Mouse (Mus musculus): ENCODE data around the gene Ankmy1. TPM values are rescaled to one million over a fixed set of nuclear protein-coding genes. Genes with fewer than 3 reads are reported as not detected.

Ankmy1 gene
- polyA plus RNA-seq, 1 experiment from 2014 or later: 0.04 TPM

DNA sequence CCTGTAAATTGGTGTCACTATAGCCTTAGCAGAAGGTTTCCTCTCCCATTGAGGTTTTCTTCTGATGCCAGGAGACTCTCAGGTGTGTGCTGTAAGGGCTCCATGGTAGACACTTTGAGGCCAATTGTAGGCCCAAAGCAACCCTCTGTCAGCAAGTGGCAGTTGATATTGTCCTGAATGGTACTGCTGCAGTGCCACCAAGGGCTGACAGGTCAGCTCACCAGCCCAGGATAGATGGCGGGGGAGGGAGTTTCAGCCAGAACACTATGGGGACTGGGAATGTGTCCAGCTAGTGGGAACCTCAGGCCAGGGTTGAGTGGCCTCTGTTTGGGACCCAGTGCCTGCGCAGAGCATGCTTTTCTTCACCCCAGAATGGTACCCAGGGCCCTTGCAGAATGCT lies 50.3 kb downstream of the Ankmy1 start:
- WGBS (ENCODE audit: insufficient replicate concordance): 76% methylated on average over 2 of the region's 2 CpGs
- Histone ChIP-seq H3K9me3 (replicated peaks) (no peaks in the 10 kb centered on the region), H3K36me3 (0 out of 2 replicates have a peak, but pooled peaks cover under 1% of the 10 kb centered on the region), H3K27ac (no peak overlapping the region), H3K9ac (no peak overlapping the region), H3K27me3 (replicated peaks) (peaks cover 33% of the 10 kb centered on the region), H3K4me2 (no peak overlapping the region), H3K4me1 (0 out of 2 replicates have a peak, but pooled peaks cover 22% of the 10 kb centered on the region), H3K4me3 (no peak overlapping the region)
- no peak for ATAC-seq

DNA sequence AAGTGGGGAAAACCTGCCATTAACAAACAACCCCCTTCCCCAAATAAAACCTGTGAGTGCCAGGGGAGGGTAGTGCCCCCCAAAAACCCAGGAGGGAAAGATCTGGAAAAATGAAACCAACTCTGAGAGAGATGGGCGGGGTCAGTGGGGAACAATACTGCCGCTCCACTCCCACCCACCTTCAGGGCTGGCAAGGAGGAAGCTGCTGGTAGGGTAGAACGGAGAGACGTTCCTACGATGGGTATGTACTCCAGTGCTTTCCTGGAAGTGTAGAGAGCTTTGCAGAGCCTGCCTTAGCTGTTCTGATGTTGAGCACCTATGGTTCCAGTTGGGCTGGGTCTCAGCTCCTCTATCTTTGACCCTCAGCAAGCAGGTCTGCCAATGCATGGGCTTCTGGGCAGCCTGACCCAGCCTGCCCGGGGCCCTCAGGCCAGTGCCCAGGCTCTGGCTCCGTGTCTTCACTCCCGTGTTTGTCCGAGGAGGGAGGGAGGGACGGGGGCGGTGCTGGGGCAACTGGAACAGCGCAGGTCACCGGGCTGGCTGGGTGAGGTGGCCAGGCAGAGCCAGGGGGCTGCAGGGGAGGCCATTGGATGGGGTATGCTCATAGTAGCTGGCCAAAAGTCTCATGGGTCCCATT lies 52.6 kb downstream of the Ankmy1 start:
- Histone ChIP-seq H3K27ac (no peak overlapping the region), H3K4me3 (no peak overlapping the region), H3K4me1 (0 out of 2 replicates have a peak, but pooled peaks cover 22% of the 10 kb centered on the region), H3K9me3 (replicated peaks) (no peaks in the 10 kb centered on the region), H3K36me3 (no peaks in the 10 kb centered on the region), H3K9ac (no peak overlapping the region), H3K4me2 (no peak overlapping the region), H3K27me3 (replicated peaks) (peaks cover 41% of the 10 kb centered on the region)
- ATAC-seq: no peak
- WGBS (ENCODE audit: insufficient replicate concordance): 36% methylated on average over 13 of the region's 13 CpGs

DNA sequence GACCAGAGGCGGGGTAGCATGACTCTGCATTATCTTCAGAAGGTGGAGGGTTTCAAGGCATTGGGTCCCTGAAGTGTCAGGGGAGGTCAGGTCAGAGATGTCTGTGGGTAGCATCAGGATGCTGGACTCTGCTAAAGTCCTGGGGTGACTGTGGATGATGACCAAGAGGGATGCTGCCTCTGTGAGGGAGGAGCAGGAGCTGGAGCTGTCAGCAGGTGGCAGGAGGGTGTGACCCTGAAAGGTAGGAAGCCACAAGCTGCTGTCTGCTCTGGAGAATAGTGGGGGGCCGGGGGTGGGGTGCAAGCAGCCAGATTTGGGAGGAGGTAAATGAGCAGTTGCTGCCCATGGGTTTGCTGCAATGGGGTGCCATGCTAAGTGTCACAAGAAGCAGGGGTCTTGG lies 53.2 kb downstream of the Ankmy1 start:
- no peak for ATAC-seq
- Histone ChIP-seq H3K9me3 (replicated peaks) (no peaks in the 10 kb centered on the region), H3K27me3 (replicated peaks) (peaks cover 41% of the 10 kb centered on the region), H3K27ac (no peak overlapping the region), H3K9ac (no peak overlapping the region), H3K36me3 (no peaks in the 10 kb centered on the region), H3K4me1 (0 out of 2 replicates have a peak, but pooled peaks cover 22% of the 10 kb centered on the region), H3K4me3 (no peak overlapping the region), H3K4me2 (no peak overlapping the region)
- 35% methylated on average over 2 of the region's 2 CpGs for WGBS (ENCODE audit: insufficient replicate concordance)

DNA sequence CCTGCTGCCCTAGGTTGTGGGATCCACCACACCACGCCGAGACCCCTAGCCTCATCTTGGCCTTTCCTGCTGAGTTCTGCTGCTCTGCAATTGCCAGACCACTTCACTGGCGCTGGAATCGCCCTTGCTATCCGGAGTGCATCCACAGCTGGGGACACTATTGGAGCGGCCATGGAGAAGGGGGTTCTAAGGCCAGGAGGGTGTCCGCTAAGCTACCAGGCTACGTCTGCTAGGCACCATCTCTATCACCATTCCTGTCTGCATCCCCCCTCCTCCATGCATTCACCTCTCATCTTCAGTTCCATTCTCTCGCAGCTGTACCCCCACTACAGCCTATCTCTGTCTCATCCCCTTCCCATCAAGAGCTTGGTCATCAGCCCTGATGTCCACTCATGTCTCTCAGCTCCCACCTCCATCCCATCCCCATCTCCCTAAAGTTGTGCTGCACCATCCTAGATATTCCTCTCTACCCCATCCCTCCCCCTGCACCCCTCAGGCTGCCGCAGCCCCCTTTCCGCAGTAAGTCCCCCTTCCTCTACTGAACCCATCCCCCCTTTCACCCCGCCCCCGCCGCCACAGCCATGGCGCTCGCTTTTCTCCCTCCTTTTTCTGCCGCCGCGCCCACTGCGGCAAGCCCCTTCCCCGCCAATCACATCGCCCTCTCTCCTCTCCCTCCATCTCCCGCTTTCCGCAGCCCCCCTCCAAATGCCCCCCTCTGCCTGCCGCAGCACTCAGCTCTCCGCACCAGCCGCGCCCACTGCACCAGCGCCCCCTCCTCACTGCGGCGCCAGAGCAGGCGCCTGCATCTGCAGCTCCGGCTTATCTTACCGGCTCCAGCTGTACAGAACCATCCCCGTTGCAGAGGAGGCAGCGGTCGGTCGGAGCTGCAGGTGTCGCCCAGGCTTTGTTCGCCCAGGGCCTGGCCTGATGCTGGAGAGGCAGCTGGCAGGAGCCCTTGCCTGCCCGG lies 54.5 kb downstream of the Ankmy1 start:
- peaks cover 41% of the 10 kb centered on the region for H3K27me3 ChIP-seq (replicated peaks)
- ATAC-seq: no peak
- no peak overlapping the region; the same call in 1 of the 2 replicates for H3K4me3 ChIP-seq
- no peak overlapping the region for H3K9ac ChIP-seq
- no peak overlapping the region for H3K27ac ChIP-seq
- H3K4me1 ChIP-seq: 0 out of 2 replicates have a peak, but pooled peaks cover 22% of the 10 kb centered on the region
- peak overlapping the region; percentile 47 for H3K4me2 ChIP-seq
- H3K36me3 ChIP-seq: no peaks in the 10 kb centered on the region
- H3K9me3 ChIP-seq (replicated peaks): no peaks in the 10 kb centered on the region
- WGBS (ENCODE audit: insufficient replicate concordance): 8% methylated on average over 41 of the region's 41 CpGs

DNA sequence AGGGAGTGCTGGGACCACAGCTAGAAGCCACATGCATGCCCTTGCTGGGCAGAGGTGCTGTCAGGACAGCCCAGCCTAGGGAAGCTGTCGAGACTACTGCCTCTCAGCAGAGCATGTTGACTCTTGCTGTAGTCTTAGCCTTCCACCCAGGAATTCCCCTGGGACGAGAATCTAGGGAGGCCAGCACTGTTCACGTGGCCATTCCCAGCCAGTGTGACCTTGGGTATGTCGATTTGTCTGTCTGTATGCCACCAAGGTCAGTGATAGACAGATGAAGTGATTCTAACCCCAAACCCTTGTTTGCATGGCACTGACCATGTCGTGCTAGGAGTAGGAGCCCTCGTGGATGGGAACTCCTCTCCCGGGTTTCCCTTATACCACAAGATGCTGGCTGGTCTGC lies 56.8 kb downstream of the Ankmy1 start:
- H3K9me3 ChIP-seq (replicated peaks): no peaks in the 10 kb centered on the region
- no peaks in the 10 kb centered on the region for H3K36me3 ChIP-seq
- 49% methylated on average over 7 of the region's 7 CpGs for WGBS (ENCODE audit: insufficient replicate concordance)
- H3K4me2 ChIP-seq: no peak overlapping the region
- H3K27me3 ChIP-seq (replicated peaks): peaks cover 40% of the 10 kb centered on the region
- no peak for ATAC-seq
- 0 out of 2 replicates have a peak, but pooled peaks cover 22% of the 10 kb centered on the region for H3K4me1 ChIP-seq
- no peak overlapping the region for H3K9ac ChIP-seq
- no peak overlapping the region for H3K27ac ChIP-seq
- no peak overlapping the region for H3K4me3 ChIP-seq

DNA sequence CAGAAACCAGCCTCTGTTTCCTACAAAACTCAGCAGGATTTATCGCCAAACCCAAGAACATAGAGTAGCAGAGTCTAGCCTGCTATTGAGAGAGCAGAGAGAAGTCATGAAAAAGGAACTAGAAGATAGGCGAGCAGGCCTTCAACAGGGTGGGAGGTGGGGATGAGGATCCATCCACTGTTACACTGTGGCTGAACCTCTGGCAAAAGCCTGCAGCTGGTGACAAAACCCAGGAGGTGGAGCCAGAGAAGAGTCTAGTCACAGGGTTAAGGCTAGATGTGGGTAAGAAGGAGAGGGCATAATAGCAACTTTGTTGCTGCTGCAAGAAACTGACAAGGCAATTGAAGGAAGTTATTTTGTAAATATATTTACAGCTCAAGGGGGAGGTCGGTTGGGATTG lies 61.3 kb downstream of the Ankmy1 start:
- no peak overlapping the region for H3K9ac ChIP-seq
- 45% methylated on average over 3 of the region's 3 CpGs for WGBS (ENCODE audit: insufficient replicate concordance)
- H3K27me3 ChIP-seq (replicated peaks): no peaks in the 10 kb centered on the region; the same call in 1 of the 2 replicates
- H3K27ac ChIP-seq: no peak overlapping the region
- ATAC-seq: no peak
- no peaks in the 10 kb centered on the region for H3K4me1 ChIP-seq
- no peak overlapping the region for H3K4me3 ChIP-seq
- no peak overlapping the region for H3K4me2 ChIP-seq
- no peaks in the 10 kb centered on the region for H3K9me3 ChIP-seq (replicated peaks)
- no peaks in the 10 kb centered on the region for H3K36me3 ChIP-seq

DNA sequence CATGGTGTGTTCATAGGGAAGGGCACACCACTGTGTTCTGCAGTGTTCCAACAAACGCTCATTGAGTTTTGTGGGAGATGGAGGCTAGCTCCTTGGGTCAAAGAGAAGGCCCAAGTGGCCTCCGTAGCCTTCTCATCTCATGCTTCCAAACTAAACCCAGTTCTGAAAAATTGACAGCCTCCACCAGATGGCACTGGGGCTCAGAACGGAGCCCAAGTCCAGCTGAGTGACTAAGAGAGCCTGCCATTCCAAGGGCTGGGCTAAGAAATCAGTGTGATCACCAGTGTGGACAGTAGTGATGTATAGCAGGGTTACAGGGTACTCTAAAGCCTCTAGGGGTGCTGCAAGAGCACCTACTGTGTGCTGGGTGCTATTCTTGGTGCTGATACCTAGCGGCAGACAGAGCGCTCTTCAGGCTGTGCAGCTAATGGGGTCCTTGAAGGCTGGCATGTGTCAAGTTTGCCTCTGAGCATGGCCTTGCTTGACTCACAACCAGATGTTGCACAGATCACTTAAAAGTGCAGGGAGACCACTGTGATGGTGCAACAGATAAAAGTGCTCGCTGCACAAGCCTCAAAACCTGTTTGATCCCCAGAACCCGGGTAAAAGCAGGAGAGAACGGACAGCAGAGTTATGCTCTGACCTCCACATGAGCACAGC lies 62.3 kb downstream of the Ankmy1 start:
- no peaks in the 10 kb centered on the region for H3K36me3 ChIP-seq
- 0 out of 2 replicates have a peak, but pooled peaks cover 2% of the 10 kb centered on the region for H3K27me3 ChIP-seq (replicated peaks)
- no peak overlapping the region for H3K4me2 ChIP-seq
- H3K4me1 ChIP-seq: no peaks in the 10 kb centered on the region
- no peak overlapping the region for H3K4me3 ChIP-seq
- no peak overlapping the region for H3K9ac ChIP-seq
- ATAC-seq: no peak
- no peak overlapping the region for H3K27ac ChIP-seq
- no peaks in the 10 kb centered on the region for H3K9me3 ChIP-seq (replicated peaks)
- WGBS (ENCODE audit: insufficient replicate concordance): 66% methylated on average over 8 of the region's 8 CpGs

DNA sequence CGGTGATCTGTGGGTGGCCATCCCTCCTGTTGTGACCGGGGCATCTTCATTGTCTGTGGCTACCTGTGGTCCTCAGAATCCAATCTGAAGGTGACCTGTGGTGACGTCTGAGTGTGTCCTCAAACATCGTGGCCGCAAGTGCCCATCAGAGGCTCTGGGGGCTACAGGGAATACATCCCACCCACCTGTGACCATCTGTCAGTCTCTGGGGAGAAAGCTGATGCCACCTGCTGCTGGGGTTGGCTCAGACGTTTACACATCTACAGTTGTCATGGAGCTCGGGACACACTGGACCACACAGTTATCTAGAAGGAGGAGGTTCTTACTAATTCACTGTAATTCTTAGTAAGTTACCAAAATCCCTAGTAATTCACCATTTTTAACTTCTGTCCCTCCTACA lies 63.5 kb downstream of the Ankmy1 start:
- ATAC-seq: no peak
- no peak overlapping the region for H3K4me3 ChIP-seq
- no peak overlapping the region for H3K27ac ChIP-seq
- H3K36me3 ChIP-seq: no peaks in the 10 kb centered on the region
- no peaks in the 10 kb centered on the region for H3K4me1 ChIP-seq
- H3K4me2 ChIP-seq: no peak overlapping the region
- H3K9ac ChIP-seq: no peak overlapping the region
- peaks cover 8% of the 10 kb centered on the region; the same call in 1 of the 2 replicates for H3K27me3 ChIP-seq (replicated peaks)
- H3K9me3 ChIP-seq (replicated peaks): no peaks in the 10 kb centered on the region
- 60% methylated on average over 7 of the region's 7 CpGs for WGBS (ENCODE audit: insufficient replicate concordance)

DNA sequence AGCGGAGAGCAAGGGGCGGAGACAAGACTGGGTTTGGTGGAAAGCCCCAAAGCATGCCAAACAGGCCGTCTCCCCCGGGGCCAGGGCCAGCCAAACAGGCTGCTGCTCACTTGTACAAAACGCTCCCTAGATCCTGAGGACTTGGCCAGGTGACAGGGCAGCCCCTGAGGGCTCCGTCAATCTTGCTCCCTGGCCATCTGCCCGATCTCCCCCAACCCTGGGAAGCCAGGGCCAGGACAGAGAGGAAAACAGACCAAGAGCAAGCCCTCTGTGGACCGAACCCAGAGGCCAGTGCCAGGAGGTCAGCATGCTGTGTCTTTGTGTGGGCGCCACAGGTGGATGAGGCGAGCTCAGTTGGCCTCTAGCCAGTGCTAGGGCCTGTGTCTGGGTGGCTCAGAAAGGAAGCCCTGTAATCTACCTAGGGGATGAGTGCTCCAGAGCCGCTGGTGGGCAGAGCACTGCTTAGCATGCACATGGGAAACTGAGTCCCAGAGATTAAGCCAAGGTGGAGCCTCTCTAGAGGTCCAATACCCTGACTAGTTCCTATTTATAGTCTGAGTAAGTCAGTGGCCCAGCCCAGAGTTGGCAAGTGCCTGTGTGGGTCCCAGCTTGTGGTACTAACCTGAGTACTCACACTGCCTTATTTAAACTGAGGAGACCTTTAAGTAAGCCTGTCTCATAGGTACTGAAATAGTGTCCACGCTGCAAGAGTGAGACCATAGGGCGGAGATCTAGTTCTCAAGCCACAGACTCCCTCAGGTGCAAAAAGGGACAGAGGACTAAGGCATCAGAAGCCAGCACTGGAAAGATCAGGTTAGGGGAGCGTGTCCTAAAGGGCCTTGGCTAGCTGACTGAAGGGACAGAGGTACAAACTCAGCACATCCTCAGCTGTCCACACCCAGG lies 64.5 kb downstream of the Ankmy1 start:
- Histone ChIP-seq H3K27ac (no peak overlapping the region), H3K27me3 (replicated peaks) (peaks cover 18% of the 10 kb centered on the region), H3K4me2 (no peak overlapping the region), H3K9ac (no peak overlapping the region), H3K4me3 (no peak overlapping the region), H3K36me3 (no peaks in the 10 kb centered on the region), H3K4me1 (no peaks in the 10 kb centered on the region), H3K9me3 (replicated peaks) (no peaks in the 10 kb centered on the region)
- 68% methylated on average over 14 of the region's 14 CpGs for WGBS (ENCODE audit: insufficient replicate concordance)
- ATAC-seq: no peak

DNA sequence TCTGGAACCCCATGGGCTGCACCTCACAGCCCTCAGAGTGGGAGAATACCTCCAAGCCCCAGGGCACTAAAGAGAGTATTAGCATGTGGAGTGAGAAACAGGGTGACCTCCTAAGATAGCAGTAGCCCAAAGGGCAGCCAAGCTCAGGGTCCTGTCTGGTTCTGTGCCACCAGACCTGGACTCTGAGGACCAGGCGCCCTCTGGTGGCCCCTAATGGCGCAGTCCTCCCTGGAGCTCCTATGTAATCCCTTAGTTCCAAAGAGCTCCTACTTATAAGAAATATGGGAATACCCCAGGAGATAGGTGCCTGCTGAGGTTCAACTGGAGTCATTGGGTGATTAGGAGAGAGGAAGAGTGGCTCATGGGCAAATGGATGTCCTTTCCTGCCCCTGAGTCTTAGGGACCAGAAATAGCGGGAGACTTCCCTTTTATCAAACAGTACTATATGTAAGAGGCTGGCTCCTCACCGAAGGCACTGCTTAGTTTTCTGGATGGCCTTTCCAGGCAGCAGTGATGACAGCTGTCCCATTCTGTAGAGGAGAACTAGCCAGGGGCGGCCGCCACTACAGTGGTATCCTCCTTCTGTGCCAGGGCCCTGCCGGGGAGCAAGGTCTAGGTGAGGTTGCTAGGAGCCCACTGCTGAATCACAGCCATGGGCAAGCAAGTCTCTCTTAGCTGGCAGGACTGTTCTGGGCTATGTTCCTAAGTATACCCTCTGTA lies 68.6 kb downstream of the Ankmy1 start:
- Histone ChIP-seq H3K9me3 (replicated peaks) (no peaks in the 10 kb centered on the region), H3K4me2 (no peak overlapping the region), H3K9ac (no peak overlapping the region), H3K27me3 (replicated peaks) (peaks cover 59% of the 10 kb centered on the region), H3K27ac (no peak overlapping the region), H3K4me3 (no peak overlapping the region), H3K36me3 (no peaks in the 10 kb centered on the region), H3K4me1 (peaks cover 14% of the 10 kb centered on the region)
- 40% methylated on average over 7 of the region's 7 CpGs for WGBS (ENCODE audit: insufficient replicate concordance)
- no peak for ATAC-seq

Data from liver, embryonic 12.5 days (tissue).